Mouse (Mus musculus) heart, postnatal 4 days (tissue): ENCODE measurements at regions not wholly inside any gene's neighbourhood (a gene's known extent, or its start where the extent isn't known, plus 50 kb on each side); places are given as distances from the start of the nearest gene placed in this dataset.

Experiments used
- DNase-seq: peaks from one replicate; pipeline ENCODE4 v3.0.0; 2021

- DNase-seq, result no peak
Observed at GRCm38 (mm10) chr6:31065419-31065818, 106.5 kb upstream of the Klf14 start.

GRCm38 (mm10) chr6:31066861-31067260 is 108.0 kb upstream of the Klf14 start:
- DNase-seq, result no peak

- DNase-seq, result no peak
Observed at GRCm38 (mm10) chr6:31067453-31067852, 108.6 kb upstream of the Klf14 start.

- no peak for DNase-seq
Observed at GRCm38 (mm10) chr6:31069243-31069642, 110.4 kb upstream of the Klf14 start.

GRCm38 (mm10) chr6:31070537-31070936 is 111.7 kb upstream of the Klf14 start:
- DNase-seq, result no peak

- no peak for DNase-seq
Observed at GRCm38 (mm10) chr6:31070966-31071365, 112.1 kb upstream of the Klf14 start.

GRCm38 (mm10) chr6:31072072-31072471 is 113.2 kb upstream of the Klf14 start:
- no peak for DNase-seq

- no peak for DNase-seq
Observed at GRCm38 (mm10) chr6:31072559-31072958, 113.7 kb upstream of the Klf14 start.

- DNase-seq, result no peak
Observed at GRCm38 (mm10) chr6:31073338-31073737, 114.5 kb upstream of the Klf14 start.

GRCm38 (mm10) chr6:31074394-31074793 is 115.5 kb upstream of the Klf14 start:
- DNase-seq, result no peak

- DNase-seq, result no peak
Observed at GRCm38 (mm10) chr6:31075209-31075571, 116.3 kb upstream of the Klf14 start.

GRCm38 (mm10) chr6:31075572-31076477 is 116.9 kb upstream of the Klf14 start:
- DNase-seq, result peak; percentile 86

GRCm38 (mm10) chr6:31076478-31076834 is 117.6 kb upstream of the Klf14 start:
- DNase-seq, result no peak

GRCm38 (mm10) chr6:31077216-31077615 is 118.3 kb upstream of the Klf14 start:
- peak; percentile 21 for DNase-seq

GRCm38 (mm10) chr6:31077779-31078178 is 118.9 kb upstream of the Klf14 start:
- DNase-seq, result no peak

GRCm38 (mm10) chr6:31078413-31078812 is 119.5 kb upstream of the Klf14 start:
- DNase-seq, result peak; percentile 49

GRCm38 (mm10) chr6:31079586-31080259 is 120.8 kb upstream of the Klf14 start:
- DNase-seq, result no peak

- no peak for DNase-seq
Observed at GRCm38 (mm10) chr6:31080279-31080678, 121.4 kb upstream of the Klf14 start.

GRCm38 (mm10) chr6:31080691-31081090 is 121.8 kb upstream of the Klf14 start:
- no peak for DNase-seq

GRCm38 (mm10) chr6:31081238-31081637 is 122.4 kb upstream of the Klf14 start:
- DNase-seq, result no peak

- no peak for DNase-seq
Observed at GRCm38 (mm10) chr6:31081988-31082387, 123.1 kb upstream of the Klf14 start.

- DNase-seq, result peak; percentile 41
Observed at GRCm38 (mm10) chr6:31082613-31083470, 124.0 kb upstream of the Klf14 start.

GRCm38 (mm10) chr6:31083701-31084100 is 124.8 kb upstream of the Klf14 start:
- no peak for DNase-seq
